Mouse (Mus musculus): ENCODE data around the gene Ttll1. TPM values are rescaled to one million over a fixed set of nuclear protein-coding genes. Genes with fewer than 3 reads are reported as not detected.
A peak's percentile ranks its signal among the peaks of the same experiment; 100 is the strongest.

Ttll1 gene
- polyA plus RNA-seq, 1 experiment from 2014 or later = 21.0 TPM

- Histone ChIP-seq H3K4me1 (ENCODE audit: control insufficient read depth, insufficient read depth, low read length) (peaks cover 2% of the 10 kb centered on the region; the same call in 1 of the 2 replicates), H3K27ac (ENCODE audit: low read length) (no peak overlapping the region), H3K9me3 (replicated peaks; ENCODE audit: control insufficient read depth, low read length) (no peaks in the 10 kb centered on the region), H3K36me3 (ENCODE audit: control insufficient read depth, insufficient read depth, low read length) (no peaks in the 10 kb centered on the region), H3K4me3 (replicated peaks; ENCODE audit: low read length) (no peak overlapping the region), H3K4me2 (ENCODE audit: low read depth, low read length) (no peak overlapping the region), H3K27me3 (ENCODE audit: control insufficient read depth, insufficient read depth, low read length) (no peaks in the 10 kb centered on the region), H3K9ac (ENCODE audit: low read length) (no peak overlapping the region)
- ATAC-seq (ENCODE audit: insufficient read depth, low FRiP score) = no peak
- 85% methylated on average over 4 of the region's 4 CpGs for WGBS
Observed at GRCm38 (mm10) chr15:83479818-83480217, 30.9 kb downstream of the Ttll1 start.

GRCm38 (mm10) chr15:83478096-83478495, 32.6 kb downstream of the Ttll1 start:
- ATAC-seq (ENCODE audit: insufficient read depth, low FRiP score) = no peak
- no peaks in the 10 kb centered on the region for H3K36me3 ChIP-seq (ENCODE audit: control insufficient read depth, insufficient read depth, low read length)
- no peak overlapping the region for H3K9ac ChIP-seq (ENCODE audit: low read length)
- H3K27me3 ChIP-seq (ENCODE audit: control insufficient read depth, insufficient read depth, low read length) = no peaks in the 10 kb centered on the region
- no peak overlapping the region for H3K4me3 ChIP-seq (replicated peaks; ENCODE audit: low read length)
- 72% methylated on average over 3 of the region's 3 CpGs for WGBS
- H3K4me2 ChIP-seq (ENCODE audit: low read depth, low read length) = no peak overlapping the region
- H3K9me3 ChIP-seq (replicated peaks; ENCODE audit: control insufficient read depth, low read length) = no peaks in the 10 kb centered on the region
- H3K27ac ChIP-seq (ENCODE audit: low read length) = no peak overlapping the region
- H3K4me1 ChIP-seq (ENCODE audit: control insufficient read depth, insufficient read depth, low read length) = peaks cover 14% of the 10 kb centered on the region; the same call in 1 of the 2 replicates

- 72% methylated on average over 12 of the region's 12 CpGs for WGBS
- no peaks in the 10 kb centered on the region for H3K9me3 ChIP-seq (replicated peaks; ENCODE audit: control insufficient read depth, low read length)
- peaks cover 14% of the 10 kb centered on the region; the same call in 1 of the 2 replicates for H3K4me1 ChIP-seq (ENCODE audit: control insufficient read depth, insufficient read depth, low read length)
- no peaks in the 10 kb centered on the region for H3K36me3 ChIP-seq (ENCODE audit: control insufficient read depth, insufficient read depth, low read length)
- H3K27me3 ChIP-seq (ENCODE audit: control insufficient read depth, insufficient read depth, low read length) = no peaks in the 10 kb centered on the region
- no peak overlapping the region for H3K27ac ChIP-seq (ENCODE audit: low read length)
- no peak overlapping the region for H3K4me3 ChIP-seq (replicated peaks; ENCODE audit: low read length)
- no peak for ATAC-seq (ENCODE audit: insufficient read depth, low FRiP score)
- H3K4me2 ChIP-seq (ENCODE audit: low read depth, low read length) = no peak overlapping the region
- no peak overlapping the region for H3K9ac ChIP-seq (ENCODE audit: low read length)
Observed at GRCm38 (mm10) chr15:83476593-83477273, 34.0 kb downstream of the Ttll1 start.

- H3K4me1 ChIP-seq (ENCODE audit: control insufficient read depth, insufficient read depth, low read length) = peaks cover 14% of the 10 kb centered on the region; the same call in 1 of the 2 replicates
- no peaks in the 10 kb centered on the region for H3K9me3 ChIP-seq (replicated peaks; ENCODE audit: control insufficient read depth, low read length)
- peak overlapping the region; percentile 88 for H3K27ac ChIP-seq (ENCODE audit: low read length)
- ATAC-seq (ENCODE audit: insufficient read depth, low FRiP score) = peak; percentile 71
- H3K4me2 ChIP-seq (ENCODE audit: low read depth, low read length) = peak overlapping the region; percentile 25; the same call in 1 of the 2 replicates
- no peak overlapping the region for H3K4me3 ChIP-seq (replicated peaks; ENCODE audit: low read length)
- WGBS = 21% methylated on average over 5 of the region's 5 CpGs
- H3K27me3 ChIP-seq (ENCODE audit: control insufficient read depth, insufficient read depth, low read length) = no peaks in the 10 kb centered on the region
- 0 out of 2 replicates have a peak overlapping the region, but pooled peaks have one; percentile 8 for H3K9ac ChIP-seq (ENCODE audit: low read length)
- no peaks in the 10 kb centered on the region for H3K36me3 ChIP-seq (ENCODE audit: control insufficient read depth, insufficient read depth, low read length)
Observed at GRCm38 (mm10) chr15:83474466-83474836, 36.2 kb downstream of the Ttll1 start.

GRCm38 (mm10) chr15:83473832-83474465, 36.7 kb downstream of the Ttll1 start:
- H3K4me3 ChIP-seq (replicated peaks; ENCODE audit: low read length) = no peak overlapping the region
- H3K9me3 ChIP-seq (replicated peaks; ENCODE audit: control insufficient read depth, low read length) = no peaks in the 10 kb centered on the region
- H3K27ac ChIP-seq (ENCODE audit: low read length) = peak overlapping the region; percentile 88
- H3K36me3 ChIP-seq (ENCODE audit: control insufficient read depth, insufficient read depth, low read length) = no peaks in the 10 kb centered on the region
- ATAC-seq (ENCODE audit: insufficient read depth, low FRiP score) = peak; percentile 95
- peaks cover 14% of the 10 kb centered on the region; the same call in 1 of the 2 replicates for H3K4me1 ChIP-seq (ENCODE audit: control insufficient read depth, insufficient read depth, low read length)
- no peak overlapping the region for H3K9ac ChIP-seq (ENCODE audit: low read length)
- 46% methylated on average over 10 of the region's 10 CpGs for WGBS
- no peaks in the 10 kb centered on the region for H3K27me3 ChIP-seq (ENCODE audit: control insufficient read depth, insufficient read depth, low read length)
- peak overlapping the region; percentile 25; the same call in 1 of the 2 replicates for H3K4me2 ChIP-seq (ENCODE audit: low read depth, low read length)

- Histone ChIP-seq H3K4me3 (replicated peaks; ENCODE audit: low read length) (no peak overlapping the region), H3K27ac (ENCODE audit: low read length) (no peak overlapping the region; the same call in 1 of the 2 replicates), H3K36me3 (ENCODE audit: control insufficient read depth, insufficient read depth, low read length) (no peaks in the 10 kb centered on the region), H3K9ac (ENCODE audit: low read length) (no peak overlapping the region), H3K4me2 (ENCODE audit: low read depth, low read length) (no peak overlapping the region), H3K27me3 (ENCODE audit: control insufficient read depth, insufficient read depth, low read length) (no peaks in the 10 kb centered on the region), H3K4me1 (ENCODE audit: control insufficient read depth, insufficient read depth, low read length) (peaks cover 14% of the 10 kb centered on the region; the same call in 1 of the 2 replicates), H3K9me3 (replicated peaks; ENCODE audit: control insufficient read depth, low read length) (no peaks in the 10 kb centered on the region)
- WGBS = 90% methylated on average over 1 of the region's 1 CpGs
- no peak for ATAC-seq (ENCODE audit: insufficient read depth, low FRiP score)
Observed at GRCm38 (mm10) chr15:83473251-83473650, 37.4 kb downstream of the Ttll1 start.

GRCm38 (mm10) chr15:83471476-83471875, 39.2 kb downstream of the Ttll1 start:
- Histone ChIP-seq H3K4me1 (ENCODE audit: control insufficient read depth, insufficient read depth, low read length) (peaks cover 14% of the 10 kb centered on the region; the same call in 1 of the 2 replicates), H3K4me2 (ENCODE audit: low read depth, low read length) (no peak overlapping the region), H3K4me3 (replicated peaks; ENCODE audit: low read length) (no peak overlapping the region), H3K36me3 (ENCODE audit: control insufficient read depth, insufficient read depth, low read length) (no peaks in the 10 kb centered on the region), H3K9me3 (replicated peaks; ENCODE audit: control insufficient read depth, low read length) (no peaks in the 10 kb centered on the region), H3K27me3 (ENCODE audit: control insufficient read depth, insufficient read depth, low read length) (no peaks in the 10 kb centered on the region), H3K27ac (ENCODE audit: low read length) (no peak overlapping the region), H3K9ac (ENCODE audit: low read length) (no peak overlapping the region)
- ATAC-seq (ENCODE audit: insufficient read depth, low FRiP score) = no peak
- WGBS = 72% methylated on average over 7 of the region's 7 CpGs

GRCm38 (mm10) chr15:83470443-83470842, 40.2 kb downstream of the Ttll1 start:
- Histone ChIP-seq H3K4me2 (ENCODE audit: low read depth, low read length) (no peak overlapping the region), H3K36me3 (ENCODE audit: control insufficient read depth, insufficient read depth, low read length) (no peaks in the 10 kb centered on the region), H3K4me3 (replicated peaks; ENCODE audit: low read length) (no peak overlapping the region), H3K27ac (ENCODE audit: low read length) (no peak overlapping the region), H3K9ac (ENCODE audit: low read length) (no peak overlapping the region), H3K4me1 (ENCODE audit: control insufficient read depth, insufficient read depth, low read length) (peaks cover 14% of the 10 kb centered on the region; the same call in 1 of the 2 replicates), H3K27me3 (ENCODE audit: control insufficient read depth, insufficient read depth, low read length) (no peaks in the 10 kb centered on the region), H3K9me3 (replicated peaks; ENCODE audit: control insufficient read depth, low read length) (no peaks in the 10 kb centered on the region)
- WGBS = 82% methylated on average over 8 of the region's 8 CpGs
- ATAC-seq (ENCODE audit: insufficient read depth, low FRiP score) = no peak

- H3K9ac ChIP-seq (ENCODE audit: low read length) = 0 out of 2 replicates have a peak overlapping the region, but pooled peaks have one; percentile 18
- H3K36me3 ChIP-seq (ENCODE audit: control insufficient read depth, insufficient read depth, low read length) = no peaks in the 10 kb centered on the region
- ATAC-seq (ENCODE audit: insufficient read depth, low FRiP score) = no peak
- H3K4me2 ChIP-seq (ENCODE audit: low read depth, low read length) = no peak overlapping the region
- H3K4me3 ChIP-seq (replicated peaks; ENCODE audit: low read length) = no peak overlapping the region
- H3K27ac ChIP-seq (ENCODE audit: low read length) = no peak overlapping the region
- H3K4me1 ChIP-seq (ENCODE audit: control insufficient read depth, insufficient read depth, low read length) = peaks cover 7% of the 10 kb centered on the region; the same call in 1 of the 2 replicates
- WGBS = 64% methylated on average over 6 of the region's 6 CpGs
- H3K27me3 ChIP-seq (ENCODE audit: control insufficient read depth, insufficient read depth, low read length) = no peaks in the 10 kb centered on the region
- no peaks in the 10 kb centered on the region for H3K9me3 ChIP-seq (replicated peaks; ENCODE audit: control insufficient read depth, low read length)
Observed at GRCm38 (mm10) chr15:83469279-83469821, 41.3 kb downstream of the Ttll1 start.
